Mouse (Mus musculus): ENCODE data around the gene Smarcal1.

Smarcal1 gene

DNA sequence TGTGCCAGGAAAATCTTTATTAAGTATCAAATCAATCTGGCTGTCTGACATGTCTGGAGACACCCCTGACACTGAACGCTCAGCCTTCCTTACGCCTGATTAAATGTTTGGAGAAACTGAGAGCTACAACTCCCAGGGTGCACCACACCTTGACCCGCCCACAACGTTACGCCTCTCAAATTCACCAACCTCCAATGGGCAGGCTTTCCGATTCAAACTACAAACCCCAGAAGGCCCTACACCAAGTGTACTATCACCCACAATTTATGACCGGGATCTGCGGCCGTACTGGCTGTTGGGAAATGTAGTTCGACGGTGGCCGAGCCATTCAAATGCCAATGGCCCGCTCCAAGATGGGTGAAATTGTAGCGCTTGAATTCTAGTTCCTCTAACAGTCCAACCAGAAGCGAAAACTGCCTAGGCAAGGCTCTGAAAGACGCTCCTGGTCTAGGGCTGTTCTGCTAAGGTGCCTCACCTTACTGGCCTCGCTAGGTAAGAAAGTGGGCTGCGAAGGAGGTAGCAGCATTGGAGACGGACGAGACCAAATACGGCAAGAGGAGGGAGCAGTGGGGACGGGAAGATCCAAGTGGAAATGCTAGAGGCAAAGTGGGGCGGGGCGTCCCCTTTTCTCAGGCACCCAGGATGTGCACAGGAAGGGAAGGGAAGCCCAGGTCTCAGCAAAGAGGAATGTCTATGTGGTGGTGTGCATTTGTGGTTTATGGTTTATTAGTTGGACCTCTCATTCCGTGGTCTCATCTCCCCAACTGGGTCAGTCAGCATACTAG is at the start of gene Smarcal1:
Gene Smarcal1, plus strand, starts transcription at position 305 of the 785 bp plus-strand sequence.
- DNase-seq (ENCODE audit: low read depth, low spot score), result peak; percentile 89

DNA sequence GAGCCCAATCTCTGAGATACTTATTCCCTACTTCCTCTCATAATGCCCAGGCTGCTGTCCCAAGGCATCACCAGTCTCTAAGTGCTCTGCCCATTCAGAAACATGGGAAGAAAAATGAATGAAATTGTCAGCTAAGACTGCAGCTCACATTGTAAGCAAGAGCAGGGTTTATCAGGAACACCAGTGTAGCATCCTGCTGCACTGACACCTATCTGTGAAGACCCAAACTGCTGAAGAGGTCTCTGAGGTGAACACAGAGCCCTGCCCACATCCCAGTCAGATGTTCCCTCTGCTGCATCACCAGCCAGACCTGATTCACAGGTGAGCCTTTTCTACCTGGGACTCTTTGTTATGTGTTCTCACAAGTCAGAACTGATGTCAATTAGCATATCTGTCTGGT is 49.6 kb upstream of the Smarcal1 start:
- DNase-seq (ENCODE audit: low read depth, low spot score), result no peak

DNA sequence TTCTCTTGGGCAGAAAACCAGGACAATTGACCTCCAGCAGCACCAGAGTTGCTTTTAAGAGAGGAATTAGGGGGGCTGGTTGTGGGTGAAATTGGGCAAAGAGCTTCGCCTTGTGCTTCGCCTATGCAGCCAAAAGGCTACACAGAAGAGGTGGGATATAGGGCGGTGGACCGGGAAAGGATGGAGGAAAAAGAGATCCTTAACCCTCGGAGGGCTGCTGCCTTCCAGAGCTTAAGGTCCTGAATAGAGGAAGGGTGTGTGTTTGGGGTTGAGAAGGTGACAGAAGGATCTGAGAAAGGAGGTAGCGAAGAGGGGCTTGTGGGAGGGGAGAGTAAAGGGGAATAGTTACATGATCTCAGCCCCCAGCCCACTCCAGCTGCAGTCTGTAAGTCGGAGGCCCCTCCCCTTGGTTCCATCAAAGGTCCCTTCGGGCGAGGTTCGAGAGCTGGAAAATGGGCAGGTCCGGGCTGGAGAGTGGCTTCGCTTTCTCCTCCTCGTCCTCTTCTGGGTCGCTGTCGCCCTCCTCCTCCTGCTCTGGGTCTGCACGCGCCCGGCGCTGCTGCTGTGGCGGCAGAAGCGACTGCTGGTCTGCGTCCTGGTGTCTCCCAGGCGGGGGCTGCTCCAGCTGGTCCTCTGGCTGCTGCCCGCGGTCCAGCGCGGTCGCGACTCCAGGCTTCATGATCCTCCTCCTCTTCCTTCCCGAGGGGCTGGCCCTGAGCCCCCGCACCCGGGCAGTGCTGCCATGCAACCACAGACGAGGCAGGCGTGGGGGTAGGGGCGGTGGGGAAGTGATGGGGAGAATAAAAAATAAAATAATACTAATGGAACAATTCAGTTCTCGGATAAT is 47.1 kb upstream of the Smarcal1 start:
- no peak for DNase-seq (ENCODE audit: low read depth, low spot score)

DNA sequence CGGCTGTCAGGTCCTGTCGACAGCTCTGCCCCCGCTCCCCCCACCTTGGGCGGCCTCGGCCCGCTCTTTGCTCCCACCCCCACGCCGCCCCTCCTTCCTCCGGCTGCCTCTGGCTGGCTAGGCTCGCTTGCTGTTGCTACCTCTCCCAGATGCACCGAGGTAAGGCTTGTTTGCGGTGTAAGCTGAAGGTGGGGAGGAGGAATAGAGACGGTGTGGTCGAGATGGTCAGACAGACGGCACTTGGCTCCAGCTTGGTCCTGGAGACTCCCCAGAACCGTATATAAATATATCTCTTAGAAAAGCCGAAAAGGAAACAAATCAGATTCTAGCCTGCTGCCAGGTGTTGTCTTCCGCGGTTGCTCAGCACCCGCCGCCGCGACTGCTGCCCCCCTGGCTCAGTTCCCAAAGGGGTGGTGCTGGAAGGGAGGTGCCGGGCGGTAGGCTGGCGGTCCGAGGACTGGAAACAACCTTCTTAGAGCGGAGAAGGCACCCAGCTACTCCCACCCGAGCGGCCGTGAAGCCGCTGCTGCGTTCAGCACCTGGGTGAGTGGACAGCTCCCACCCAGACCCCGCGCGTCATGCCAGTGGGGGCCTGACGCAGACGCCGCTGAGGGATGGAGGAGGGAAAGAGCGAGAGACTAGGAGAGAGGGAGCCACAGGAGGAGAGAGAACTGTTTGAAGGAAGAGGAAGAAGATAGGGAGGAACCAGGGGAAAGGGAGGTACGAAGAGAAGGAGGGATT is 46.3 kb upstream of the Smarcal1 start, which contains the start of gene March4:
Gene March4, minus strand, starts transcription at position 320 of the 741 bp plus-strand sequence.
- peak; percentile 61 for DNase-seq (ENCODE audit: low read depth, low spot score)

DNA sequence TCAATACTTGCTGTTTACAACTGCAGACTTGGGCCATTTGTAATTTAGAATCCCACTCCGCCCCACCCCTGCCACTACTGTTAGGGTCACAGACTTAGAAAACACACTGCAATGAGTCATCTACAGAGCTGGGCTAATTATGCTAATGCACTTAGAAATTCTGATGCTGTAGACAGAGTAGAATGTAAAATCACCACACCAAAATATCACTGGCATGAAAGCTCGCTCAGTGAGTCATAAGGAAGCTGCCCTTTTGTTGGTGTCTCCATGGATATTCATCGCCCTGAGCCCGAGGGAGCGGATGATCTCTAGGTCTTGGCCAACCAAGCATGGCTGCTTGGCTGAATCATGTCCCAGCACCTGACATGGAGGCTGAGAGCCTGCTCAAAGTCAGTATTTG is 44.8 kb upstream of the Smarcal1 start:
- DNase-seq (ENCODE audit: low read depth, low spot score), result no peak

DNA sequence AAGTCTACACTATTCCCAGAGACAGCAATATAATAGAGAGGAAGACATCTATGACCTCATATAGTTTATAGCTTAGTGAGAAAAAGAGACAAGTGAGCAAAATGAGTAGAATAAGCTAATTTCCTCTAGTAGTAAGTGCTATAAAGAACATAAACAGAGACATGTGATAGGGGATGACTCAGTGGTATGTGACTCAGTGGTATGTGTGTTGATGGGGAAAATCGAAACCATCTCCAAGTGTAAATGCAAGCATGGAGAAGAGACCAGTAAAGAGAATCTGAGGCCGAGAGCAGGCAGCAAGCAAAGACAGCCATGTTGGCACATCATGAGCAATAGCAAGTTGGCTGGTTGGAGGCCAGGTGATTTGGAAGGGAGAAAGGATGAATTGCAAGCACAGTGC is 32.7 kb upstream of the Smarcal1 start:
- DNase-seq (ENCODE audit: low read depth, low spot score), result no peak

DNA sequence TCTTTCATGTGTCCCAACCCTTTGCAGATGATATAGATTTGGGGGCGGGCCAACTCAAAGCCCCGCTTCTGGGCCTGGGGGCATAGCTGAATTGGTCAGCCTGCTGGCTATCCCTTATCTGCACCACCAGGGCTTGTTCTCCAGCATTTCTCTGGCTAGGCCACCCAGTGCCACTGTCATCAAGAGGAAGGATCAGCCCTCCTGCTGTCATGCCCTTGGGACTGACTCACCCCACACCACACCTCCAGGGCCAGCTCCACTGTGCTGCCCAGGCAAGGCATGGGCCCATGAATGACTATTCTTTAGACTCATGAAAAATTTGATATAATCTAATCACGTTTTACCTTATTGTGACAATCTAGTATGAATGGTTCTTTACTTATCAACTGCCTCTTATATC is 26.6 kb upstream of the Smarcal1 start:
- DNase-seq (ENCODE audit: low read depth, low spot score), result no peak

DNA sequence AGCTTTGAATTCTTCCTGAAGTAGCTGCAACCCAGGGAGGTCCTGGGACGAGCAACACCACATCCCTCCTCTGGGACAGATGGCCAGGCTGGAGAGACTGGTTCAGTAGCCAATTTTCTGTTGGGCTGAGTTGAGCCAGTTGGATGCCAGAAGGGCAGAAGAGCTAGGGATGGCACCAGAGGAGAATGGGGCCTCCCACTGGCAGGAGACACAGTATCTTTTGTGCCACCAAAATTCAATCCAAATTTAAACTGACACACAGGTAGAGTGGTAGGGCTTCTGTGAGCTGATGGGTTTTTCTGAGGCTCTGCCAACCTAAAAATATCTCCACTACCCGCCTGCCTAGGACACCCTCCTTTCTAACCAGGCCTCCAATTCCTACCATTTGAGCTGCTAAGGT is 24.4 kb upstream of the Smarcal1 start:
- no peak for DNase-seq (ENCODE audit: low read depth, low spot score)

DNA sequence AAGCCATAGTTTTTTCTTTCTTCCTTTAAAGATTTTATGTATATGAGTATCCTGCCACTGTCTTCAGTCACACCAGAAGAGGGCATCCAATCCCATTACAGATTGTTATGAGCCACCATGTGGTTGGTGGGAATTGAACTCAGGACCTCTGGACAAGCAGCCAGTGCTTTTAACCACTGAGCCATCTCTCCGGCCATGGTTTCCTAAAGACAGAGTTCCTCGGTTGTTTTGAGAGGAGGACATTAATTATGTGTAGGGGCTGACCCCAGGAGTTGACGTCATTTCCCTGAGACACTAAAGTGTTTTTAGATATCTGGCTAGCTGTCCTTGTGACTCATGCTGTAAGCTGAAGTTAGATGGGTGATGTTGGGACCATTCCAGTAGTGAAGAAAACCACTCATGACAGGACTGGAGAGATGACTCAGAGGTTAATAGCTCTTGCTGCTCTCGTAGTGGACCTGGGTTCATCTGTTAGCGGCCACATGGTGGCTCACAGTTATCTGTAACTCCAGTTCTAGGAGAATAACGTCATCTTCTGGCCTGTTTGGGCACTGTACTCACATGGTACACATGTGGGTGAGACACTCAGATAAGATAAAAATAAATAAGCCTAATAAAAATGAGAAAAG is 18.6 kb upstream of the Smarcal1 start:
- no peak for DNase-seq (ENCODE audit: low read depth, low spot score)

DNA sequence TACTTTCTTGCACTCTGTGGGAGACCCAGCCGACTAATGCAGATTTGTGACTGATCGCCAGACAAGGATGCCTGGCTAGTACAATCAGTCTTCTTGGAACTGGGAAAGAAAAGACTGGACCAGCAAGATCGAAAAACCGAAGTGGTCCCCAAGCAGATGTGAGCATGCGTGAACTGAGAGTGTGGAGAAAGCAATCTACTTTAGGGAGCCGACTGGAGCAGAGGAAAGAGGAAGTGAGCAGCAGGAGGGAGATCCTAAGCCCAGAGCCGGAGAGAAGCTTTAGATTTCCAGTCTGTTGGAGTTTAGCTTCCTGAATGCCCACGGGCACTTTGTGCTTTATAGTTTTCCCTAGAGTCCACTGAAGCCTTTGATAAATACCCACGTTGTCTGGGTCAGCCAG is 16.0 kb upstream of the Smarcal1 start:
- no peak for DNase-seq (ENCODE audit: low read depth, low spot score)

DNA sequence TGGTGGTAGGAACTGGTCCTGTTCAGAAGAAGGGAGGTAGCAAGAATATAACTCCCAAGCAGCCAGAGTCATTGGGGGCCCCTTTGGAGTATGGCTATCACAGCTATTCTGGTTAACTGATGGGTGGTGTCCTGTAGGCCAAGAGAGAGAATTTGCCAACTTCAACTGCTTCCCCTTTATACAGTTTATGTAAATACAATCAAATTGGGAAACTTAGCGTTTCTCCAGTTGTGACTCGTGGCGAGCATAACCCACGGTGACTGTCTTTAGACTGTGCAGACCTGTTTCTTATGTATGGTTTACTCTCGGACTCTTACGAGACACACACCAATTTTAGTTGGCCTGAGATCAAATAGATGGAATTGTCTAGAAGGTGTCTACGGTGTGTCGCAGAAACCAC is 14.3 kb upstream of the Smarcal1 start:
- DNase-seq (ENCODE audit: low read depth, low spot score), result no peak

DNA sequence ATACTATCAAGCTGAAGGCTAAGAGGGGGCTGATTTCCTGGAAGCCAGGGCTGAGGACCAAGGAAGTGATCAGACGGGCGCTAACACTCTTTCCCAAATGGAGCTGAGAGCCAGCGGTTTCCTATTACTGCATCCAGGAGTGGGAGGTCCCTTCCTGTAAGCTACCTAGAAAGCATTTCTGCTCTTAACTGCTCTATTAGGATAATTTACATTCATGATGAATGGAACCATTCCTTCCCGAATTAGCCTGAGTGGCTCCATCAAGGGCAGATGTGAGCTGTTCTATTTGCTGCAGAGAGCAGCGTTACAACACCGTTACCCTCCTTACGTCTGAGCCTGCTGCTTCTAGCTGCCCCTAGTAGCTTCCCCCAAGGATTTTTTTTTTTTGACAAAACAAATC is 9.0 kb upstream of the Smarcal1 start:
- no peak for DNase-seq (ENCODE audit: low read depth, low spot score)

DNA sequence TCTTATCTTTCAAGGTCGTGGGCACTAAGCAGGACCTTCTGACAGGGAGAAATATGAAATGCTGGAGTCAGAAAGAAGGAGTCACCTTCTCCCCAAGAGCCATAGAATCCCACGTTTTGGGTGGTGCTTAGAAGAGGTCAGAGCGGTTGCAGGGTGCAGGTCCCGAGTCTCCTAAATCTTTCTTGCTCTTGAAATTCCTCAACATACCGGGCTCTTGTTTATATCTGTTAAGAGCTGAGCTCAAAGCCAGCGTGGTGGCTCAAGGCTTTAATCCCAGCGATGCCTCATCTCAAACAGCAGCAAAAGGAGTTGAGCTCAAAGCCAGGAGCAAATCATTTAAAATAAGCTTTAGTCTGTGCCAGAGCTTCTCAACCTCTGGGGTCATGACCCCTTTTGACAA is 8.4 kb upstream of the Smarcal1 start:
- no peak for DNase-seq (ENCODE audit: low read depth, low spot score)

DNA sequence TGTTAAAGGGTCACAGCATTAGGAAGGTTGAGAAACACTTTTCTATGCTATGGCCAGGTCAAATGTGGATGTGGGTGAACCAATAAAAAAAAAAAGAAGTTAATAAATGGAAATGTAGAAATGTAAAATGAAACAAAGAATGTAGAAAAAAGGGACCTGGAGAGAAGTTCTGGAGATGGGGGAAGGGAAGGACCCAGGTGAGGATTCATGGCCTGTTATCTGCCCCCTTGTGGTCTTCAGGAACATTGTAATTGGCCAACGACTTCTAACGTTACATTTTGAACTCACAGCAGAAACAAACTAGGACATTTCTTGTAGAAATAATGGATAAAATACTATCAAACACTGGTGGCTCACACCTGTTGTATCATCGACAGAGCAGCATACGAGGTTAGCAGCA is 7.9 kb upstream of the Smarcal1 start:
- no peak for DNase-seq (ENCODE audit: low read depth, low spot score)

DNA sequence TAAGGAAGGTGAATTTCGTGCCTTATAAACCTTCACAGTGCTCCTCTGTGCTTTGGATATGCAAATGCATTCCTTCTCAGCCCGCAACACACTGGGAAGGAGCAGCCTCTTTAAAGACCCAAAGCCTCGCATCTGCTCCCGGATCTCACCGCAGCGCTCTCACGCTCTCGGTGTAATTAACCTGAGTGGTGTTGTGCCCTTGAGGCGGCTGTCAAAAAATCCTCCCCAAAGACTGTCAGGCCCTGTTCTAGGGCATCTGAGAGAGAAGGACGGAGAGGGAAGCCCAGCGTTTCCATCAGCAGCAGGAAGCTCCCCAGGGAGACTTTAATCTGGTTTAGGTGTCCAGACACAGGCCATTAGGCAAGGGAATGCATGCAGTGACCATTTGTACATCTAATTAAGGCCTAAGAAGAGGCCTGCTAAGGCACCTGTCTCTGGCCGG is 5.5 kb upstream of the Smarcal1 start:
- no peak for DNase-seq (ENCODE audit: low read depth, low spot score)

DNA sequence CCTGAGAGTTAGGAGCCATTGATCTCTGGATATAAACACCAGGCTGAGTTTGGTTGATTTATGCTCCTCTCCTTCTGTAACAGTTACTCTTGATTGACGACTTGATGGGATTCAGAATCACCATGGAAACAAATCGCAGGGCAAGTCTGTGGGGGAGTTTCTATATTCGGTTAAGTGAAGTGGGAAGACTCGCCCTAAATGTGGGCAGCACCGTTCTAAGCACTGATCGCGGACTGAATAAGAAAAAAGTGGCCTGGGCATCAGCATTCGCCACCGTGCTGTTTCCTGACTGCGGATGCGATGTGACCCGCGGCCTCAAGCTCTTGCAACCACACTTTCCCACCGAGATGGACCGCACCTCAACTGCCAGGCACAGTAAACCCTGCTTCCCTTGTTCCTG is 4.7 kb upstream of the Smarcal1 start:
- no peak for DNase-seq (ENCODE audit: low read depth, low spot score)

DNA sequence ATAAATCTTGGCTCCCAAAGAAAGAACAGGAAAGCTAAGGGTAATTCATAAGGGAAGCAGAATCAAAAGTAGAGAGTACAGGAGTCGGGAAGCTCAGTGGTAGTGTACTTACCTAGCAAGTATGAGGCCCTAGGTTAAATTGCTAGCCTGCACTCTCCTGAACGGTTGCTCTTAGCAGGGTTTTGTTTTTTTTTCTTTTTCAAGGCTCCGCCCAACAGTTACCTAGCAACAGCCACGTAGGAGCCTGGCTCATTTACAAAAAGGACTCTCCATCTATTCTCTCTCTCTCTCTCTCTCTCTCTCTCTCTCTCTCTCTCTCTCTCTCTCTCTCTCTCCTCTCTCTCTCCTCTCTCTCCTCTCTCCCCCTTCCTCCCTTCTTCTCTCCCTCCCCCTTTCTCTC is 4.2 kb upstream of the Smarcal1 start:
- no peak for DNase-seq (ENCODE audit: low read depth, low spot score)

DNA sequence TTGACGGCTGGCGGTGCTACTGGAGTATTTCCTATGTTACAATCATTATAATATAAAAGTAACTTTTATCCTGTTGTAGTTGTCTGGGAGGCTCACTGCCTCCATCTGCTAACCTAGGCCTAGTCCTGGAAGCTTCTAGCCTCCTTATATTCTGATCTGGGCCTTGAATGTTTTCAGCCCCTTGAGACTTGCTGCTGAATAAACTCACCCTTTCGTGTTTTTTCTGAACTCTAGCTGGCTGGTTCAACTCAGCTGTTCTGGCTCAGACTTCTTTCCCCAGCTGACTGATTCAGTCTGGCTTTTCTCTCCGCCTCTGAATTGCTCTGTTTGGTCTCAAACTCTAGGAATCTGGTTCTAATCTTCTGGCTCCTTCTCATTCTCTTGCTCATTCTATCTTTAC is 855 bp downstream of the Smarcal1 start:
- DNase-seq (ENCODE audit: low read depth, low spot score), result no peak

DNA sequence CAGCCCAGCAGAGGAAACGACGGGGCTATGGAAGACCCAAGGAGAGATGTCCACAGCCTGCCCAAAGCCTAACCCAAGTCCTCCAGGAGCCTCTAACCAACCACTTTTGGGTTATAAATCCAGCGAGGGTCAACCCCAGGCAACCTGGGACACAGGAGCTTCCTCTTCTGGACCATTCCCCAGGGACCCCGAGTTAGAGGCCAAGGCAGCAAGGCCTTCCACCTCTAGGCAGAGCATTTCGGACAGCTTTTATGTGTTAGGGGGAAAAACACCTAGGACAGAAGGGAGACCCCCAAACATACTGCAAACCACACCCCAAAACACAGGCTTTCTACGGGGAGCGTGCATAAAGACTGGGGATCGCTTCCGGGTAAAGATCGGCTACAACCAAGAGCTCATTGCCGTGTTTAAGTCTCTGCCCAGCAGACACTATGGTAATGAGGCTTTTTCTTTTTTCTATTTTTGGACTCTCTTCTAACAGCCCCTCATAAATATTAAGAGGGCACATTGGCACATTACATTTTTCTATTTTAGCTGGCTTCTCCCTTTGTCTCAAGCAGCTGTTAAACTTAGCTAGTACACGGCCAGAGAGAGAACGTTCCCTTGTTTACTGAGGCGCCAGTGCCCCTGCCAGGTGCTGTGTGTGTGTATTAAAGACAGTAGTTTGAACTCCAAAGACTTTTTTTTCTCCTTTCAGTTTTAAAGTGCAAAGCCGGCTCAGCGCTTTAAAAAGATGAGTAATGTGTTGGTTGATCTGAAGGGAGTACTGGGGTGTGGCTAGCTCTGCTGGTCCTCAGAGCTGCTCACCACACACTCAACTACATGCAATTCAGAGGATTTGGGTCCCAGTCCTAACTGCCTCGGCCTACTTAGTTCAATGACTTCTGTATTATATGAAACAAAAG is 3.2 kb downstream of the Smarcal1 start:
- no peak for DNase-seq (ENCODE audit: low read depth, low spot score)

DNA sequence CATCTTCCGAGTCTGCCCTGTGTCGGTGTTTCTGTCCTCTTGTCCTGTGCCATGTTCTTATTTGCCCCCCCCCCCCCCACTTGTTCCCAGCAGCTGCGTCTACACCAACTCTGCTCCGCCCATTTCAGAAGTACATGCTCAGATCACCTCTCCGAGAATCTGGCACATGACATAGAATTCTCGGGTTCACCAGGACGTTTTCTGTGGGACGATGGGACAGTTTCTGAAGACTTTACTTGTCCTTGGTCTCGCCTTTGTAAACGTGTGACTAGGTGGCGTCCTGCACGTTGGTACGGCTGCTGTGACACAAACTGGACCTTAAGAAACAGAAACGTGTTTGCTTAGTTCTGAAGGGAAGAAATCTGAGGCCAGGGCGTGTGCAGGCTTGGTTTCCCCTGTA is 4.5 kb downstream of the Smarcal1 start:
- DNase-seq (ENCODE audit: low read depth, low spot score), result no peak

DNA sequence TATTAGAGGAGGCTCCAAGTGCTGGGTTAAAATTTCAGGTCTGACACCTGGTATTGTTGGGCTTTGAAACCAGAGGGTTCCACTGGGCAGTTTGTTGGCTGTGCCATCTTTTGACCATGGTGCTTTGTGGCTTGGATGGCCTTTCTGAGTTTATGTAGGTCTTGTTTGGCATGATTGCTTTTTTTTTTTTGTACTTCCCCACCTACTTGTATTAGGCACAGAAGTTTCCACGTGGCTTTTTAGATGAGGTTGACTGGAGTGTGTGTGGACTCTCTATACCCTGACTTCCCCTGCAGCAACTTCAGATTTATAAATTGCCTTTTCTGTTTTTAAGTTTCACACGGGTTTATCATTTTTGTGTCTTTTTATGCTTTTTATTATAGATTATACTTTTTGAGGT is 5.7 kb downstream of the Smarcal1 start:
- no peak for DNase-seq (ENCODE audit: low read depth, low spot score)

Measured in embryo, embryonic 11.5 days (tissue).